ENCODE assay signal across 8 mouse cellular contexts in genomic region chr19:46347936-46348668, GRCm38 (mm10). TPM values are rescaled to one million over a fixed set of nuclear protein-coding genes. Genes with fewer than 3 reads are reported as not detected.
DNase-seq lines count a peak whose midpoint lies in the region; ATAC-seq and TF ChIP-seq lines count a peak whose summit lies in the region.

No protein-coding gene starts in this region.

- H3K27ac ChIP-seq in forebrain, embryonic 13.5 days = peak overlapping the region; percentile 77
- no peak overlapping the region for H3K27ac ChIP-seq in liver, embryonic 14.5 days

- no peaks in the 10 kb centered on the region for H3K9me3 ChIP-seq in forebrain, embryonic 13.5 days (replicated peaks)
- no peaks in the 10 kb centered on the region for H3K9me3 ChIP-seq in liver, embryonic 14.5 days (ENCODE audit: control insufficient read depth, low read length)

- TF ChIP-seq EP300 in liver, embryonic 14.5 days (IDR thresholded peaks at IDR 0.05; ENCODE audit: low read depth) = no peak

- H3K79me2 ChIP-seq in C2C12 (ENCODE audit: control insufficient read depth, insufficient read depth) = no peaks in the 10 kb centered on the region

- no peaks in the 10 kb centered on the region for H3K79me3 ChIP-seq in C2C12 (ENCODE audit: low read depth)

- no peak for TF ChIP-seq CTCF in C2C12 (IDR thresholded peaks at IDR 0.05; ENCODE audit: control insufficient read depth, insufficient read depth, insufficient read length)
- TF ChIP-seq CTCF in liver, embryonic 14.5 days (IDR thresholded peaks at IDR 0.05; ENCODE audit: low read depth) = no peak

- H3K27me3 ChIP-seq in C2C12 (ENCODE audit: control insufficient read depth, insufficient read depth, insufficient read length) = no peaks in the 10 kb centered on the region
- H3K27me3 ChIP-seq in forebrain, embryonic 13.5 days = peaks cover 43% of the 10 kb centered on the region
- peaks cover 5% of the 10 kb centered on the region; the same call in 1 of the 2 replicates for H3K27me3 ChIP-seq in liver, embryonic 14.5 days (ENCODE audit: control insufficient read depth, insufficient read depth, low read length)

- 0 out of 2 replicates have a peak, but pooled peaks have one; percentile 17 for ATAC-seq in frontal cortex, adult (ENCODE audit: low TSS enrichment)
- ATAC-seq in forebrain, embryonic 13.5 days = no peak
- ATAC-seq in liver, embryonic 14.5 days (ENCODE audit: insufficient read depth) = no peak

- no peaks in the 10 kb centered on the region for H3K36me3 ChIP-seq in C2C12 (ENCODE audit: control insufficient read depth, insufficient read depth)
- no peaks in the 10 kb centered on the region for H3K36me3 ChIP-seq in forebrain, embryonic 13.5 days (ENCODE audit: poor library complexity, severe bottlenecking)
- H3K36me3 ChIP-seq in liver, embryonic 14.5 days (replicated peaks; ENCODE audit: control insufficient read depth, insufficient read depth, low read depth) = no peaks in the 10 kb centered on the region

- peak overlapping the region; percentile 93 for H3K4me2 ChIP-seq in forebrain, embryonic 13.5 days
- peak overlapping the region; percentile 73 for H3K4me2 ChIP-seq in liver, embryonic 14.5 days (ENCODE audit: low read depth)

- DNase-seq in frontal cortex, postnatal 14 days (ENCODE audit: low spot score in 2 of 2) = no peak
- DNase-seq in liver, embryonic 14.5 days (ENCODE audit: low read depth in 3 of 3, low spot score in 3 of 3) = no peak
- no peak for DNase-seq in thymus, postnatal 4 days
- no peak for DNase-seq in right cerebral cortex, postnatal 25 days
- no peak for DNase-seq in layer of hippocampus, postnatal 14 days (ENCODE audit: low spot score in 2 of 2)

- H3K4me3 ChIP-seq in C2C12 (ENCODE audit: insufficient read depth, poor library complexity, severe bottlenecking) = peak overlapping the region; percentile 39
- peak overlapping the region; percentile 66 for H3K4me3 ChIP-seq in forebrain, embryonic 13.5 days
- H3K4me3 ChIP-seq in liver, embryonic 14.5 days (ENCODE audit: insufficient read depth in 1 of 2, low read depth in 2 of 2, low read length in 2 of 2) = peak overlapping the region; percentile 59 to 61

- 30% methylated on average over 14 of the region's 14 CpGs for WGBS in forebrain, embryonic 13.5 days
- WGBS in liver, embryonic 14.5 days (ENCODE audit: insufficient replicate concordance) = 25% methylated on average over 14 of the region's 14 CpGs

- peak overlapping the region; percentile 89 for H3K9ac ChIP-seq in forebrain, embryonic 13.5 days
- peak overlapping the region; percentile 59 for H3K9ac ChIP-seq in liver, embryonic 14.5 days (replicated peaks)

- H3ac ChIP-seq in C2C12 (ENCODE audit: control insufficient read depth, insufficient read length, low read depth) = peak overlapping the region; percentile 88

- peaks cover 25% of the 10 kb centered on the region for H3K4me1 ChIP-seq in forebrain, embryonic 13.5 days
- peaks cover 3 to 29% of the 10 kb centered on the region in 2 experiments for H3K4me1 ChIP-seq in liver, embryonic 14.5 days (replicated peaks; ENCODE audit: control insufficient read depth in 2 of 2, insufficient read depth in 2 of 2, low read length in 1 of 2)

TF ChIP-seq in C2C12, 6 proteins besides CTCF, POLR2A, EP300 and RAD21:
- no peak for TF ChIP-seq MAX (IDR thresholded peaks at IDR 0.05)
- TF ChIP-seq FOSL1 (IDR thresholded peaks at IDR 0.05; ENCODE audit: insufficient read depth, low read length, poor library complexity, severe bottlenecking) = no peak

RNA-seq across cellular contexts. Expression of gene 2310034G01Rik, which starts 2.0 kb away (rescaled TPM):
- 0.92 TPM for polyA plus RNA-seq in C2C12 (2012; fragmentation: generic; extraction: Trizol)
- polyA plus RNA-seq in forebrain, embryonic 13.5 days (2015; fragmentation: Nextera tagmentation; extraction: Ambion mirVana) = 1.7 and 2.2 TPM in 2 replicates
- 0.17 and 0.21 TPM in 2 replicates for polyA plus RNA-seq in liver, embryonic 14.5 days (2012; rRNA removed)
- 0.16 and 0.74 TPM in 2 replicates for polyA plus RNA-seq in liver, embryonic 14.5 days (2014; fragmentation: Nextera tagmentation; extraction: Ambion mirVana)
- total RNA-seq in layer of hippocampus, postnatal 14 days (2021) = 1 to 10 TPM in 1 of 2 experiments, under 1 TPM in 1; 0.94 to 1.2 TPM

RNA-seq across cellular contexts. Expression of gene Mfsd13a, which starts 7.2 kb away (rescaled TPM):
- 1.3 TPM for polyA plus RNA-seq in C2C12 (2012; fragmentation: generic; extraction: Trizol)
- 7.6 and 7.8 TPM in 2 replicates for polyA plus RNA-seq in forebrain, embryonic 13.5 days (2015; fragmentation: Nextera tagmentation; extraction: Ambion mirVana)
- polyA plus RNA-seq in liver, embryonic 14.5 days (2012; rRNA removed) = 9.5 and 12.5 TPM in 2 replicates
- 8.3 and 9.5 TPM in 2 replicates for polyA plus RNA-seq in liver, embryonic 14.5 days (2014; fragmentation: Nextera tagmentation; extraction: Ambion mirVana)
- total RNA-seq in layer of hippocampus, postnatal 14 days (2021) = 10 to 100 TPM; 31.7 to 32.5 TPM

RNA-seq across cellular contexts. Expression of gene Cuedc2, which starts 9.6 kb away (rescaled TPM):
- 161 TPM for polyA plus RNA-seq in C2C12 (2012; fragmentation: generic; extraction: Trizol)
- polyA plus RNA-seq in forebrain, embryonic 13.5 days (2015; fragmentation: Nextera tagmentation; extraction: Ambion mirVana) = 304 and 309 TPM in 2 replicates
- 35.3 and 54.9 TPM in 2 replicates for polyA plus RNA-seq in liver, embryonic 14.5 days (2012; rRNA removed)
- 76.6 and 79.2 TPM in 2 replicates for polyA plus RNA-seq in liver, embryonic 14.5 days (2014; fragmentation: Nextera tagmentation; extraction: Ambion mirVana)
- 100 to 1,000 TPM; 156 to 162 TPM for total RNA-seq in layer of hippocampus, postnatal 14 days (2021)

RNA-seq across cellular contexts. Expression of gene Fbxl15, which starts 20.1 kb away (rescaled TPM):
- 13.1 TPM for polyA plus RNA-seq in C2C12 (2012; fragmentation: generic; extraction: Trizol)
- 30.8 and 32.8 TPM in 2 replicates for polyA plus RNA-seq in forebrain, embryonic 13.5 days (2015; fragmentation: Nextera tagmentation; extraction: Ambion mirVana)
- 6.3 and 8.0 TPM in 2 replicates for polyA plus RNA-seq in liver, embryonic 14.5 days (2012; rRNA removed)
- polyA plus RNA-seq in liver, embryonic 14.5 days (2014; fragmentation: Nextera tagmentation; extraction: Ambion mirVana) = 10.0 and 12.5 TPM in 2 replicates
- total RNA-seq in layer of hippocampus, postnatal 14 days (2021) = 10 to 100 TPM; 32.4 to 32.9 TPM

RNA-seq across cellular contexts. Expression of gene Psd, which starts 21.1 kb away (rescaled TPM):
- 11.8 TPM for polyA plus RNA-seq in C2C12 (2012; fragmentation: generic; extraction: Trizol)
- 31.0 and 34.8 TPM in 2 replicates for polyA plus RNA-seq in forebrain, embryonic 13.5 days (2015; fragmentation: Nextera tagmentation; extraction: Ambion mirVana)
- polyA plus RNA-seq in liver, embryonic 14.5 days (2012; rRNA removed) = 4.9 and 5.9 TPM in 2 replicates
- polyA plus RNA-seq in liver, embryonic 14.5 days (2014; fragmentation: Nextera tagmentation; extraction: Ambion mirVana) = 4.9 and 6.2 TPM in 2 replicates
- total RNA-seq in layer of hippocampus, postnatal 14 days (2021) = 100 to 1,000 TPM; 701 to 730 TPM
